ENCODE assay signal across 16 mouse cellular contexts in genomic region chr11:7071617-7072016, GRCm38 (mm10).
"Had no signal": no experiment of that assay in that cellular context is flagged by ENCODE, and none has a peak within 500 bp of the region (broad histone marks: within the 10 kb centered on the region; RNA-seq: fewer than 3 reads in every experiment).

No protein-coding gene starts in this region.

- H3K27ac ChIP-seq: left cerebral cortex, adult 2 months; limb, embryonic 10.5 days; liver, embryonic 15.5 days; midbrain, embryonic 15.5 days; neural tube, embryonic 12.5 days had no signal

- H3K27me3 ChIP-seq: liver, embryonic 15.5 days; midbrain, embryonic 15.5 days had no signal

- ATAC-seq: lung, postnatal 0 days; midbrain, embryonic 15.5 days had no signal

- H3K9me3 ChIP-seq: limb, embryonic 10.5 days; liver, embryonic 15.5 days; midbrain, embryonic 15.5 days; neural tube, embryonic 12.5 days had no signal

- H3K4me2 ChIP-seq: liver, embryonic 11.5 days; liver, embryonic 15.5 days; midbrain, embryonic 15.5 days; neural tube, embryonic 12.5 days had no signal

- H3K36me3 ChIP-seq: limb, embryonic 10.5 days; liver, embryonic 15.5 days; midbrain, embryonic 15.5 days; neural tube, embryonic 12.5 days had no signal

- H3K4me3 ChIP-seq: left cerebral cortex, adult 2 months; limb, embryonic 10.5 days; liver, embryonic 15.5 days; midbrain, embryonic 15.5 days; neural tube, embryonic 12.5 days had no signal

- H3K9ac ChIP-seq: liver, embryonic 15.5 days; midbrain, embryonic 15.5 days; neural tube, embryonic 12.5 days had no signal

- H3K4me1 ChIP-seq: liver, embryonic 15.5 days; neural tube, embryonic 12.5 days had no signal

- DNase-seq: kidney, adult 2 months; kidney, postnatal 36 days; lung, adult 2 months; lung, postnatal 36 days; retina, postnatal 1 day; right cerebral cortex, postnatal 4 days; spleen, adult 18-20 months; thymus, adult 18-20 months; thymus, postnatal 14 days had no signal
